Mouse (Mus musculus): Measurements from ENCODE around the gene Tdrd1. TPM values are rescaled to one million over a fixed set of nuclear protein-coding genes. Genes with fewer than 3 reads are reported as not detected.

The Tdrd1 gene
- total RNA-seq, 2 experiments from 2014 or later, result 0.84 to 0.85 TPM

DNA sequence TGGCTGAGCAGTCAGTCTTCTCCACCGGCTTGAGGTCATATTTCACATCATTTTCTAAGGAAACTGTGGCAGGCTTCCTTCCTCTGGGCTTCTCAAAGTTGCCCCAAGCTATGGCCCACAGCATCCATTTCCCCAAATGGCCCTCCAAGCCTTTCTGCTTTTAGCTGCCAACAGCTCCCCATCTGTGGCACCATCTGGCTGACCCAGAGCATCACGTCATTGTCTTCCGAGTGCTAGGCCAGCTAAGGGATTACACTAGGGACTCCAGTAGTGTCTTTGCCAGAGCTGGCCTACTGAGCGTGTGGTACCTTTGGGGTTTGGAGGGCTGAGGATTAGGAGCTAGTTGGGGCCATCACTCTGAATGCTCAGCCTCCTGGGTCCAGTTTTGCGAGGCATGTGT is 66.6 kb downstream of the Tdrd1 start:
- intact Hi-C loops (cut with DNase I), result no loop called here

DNA sequence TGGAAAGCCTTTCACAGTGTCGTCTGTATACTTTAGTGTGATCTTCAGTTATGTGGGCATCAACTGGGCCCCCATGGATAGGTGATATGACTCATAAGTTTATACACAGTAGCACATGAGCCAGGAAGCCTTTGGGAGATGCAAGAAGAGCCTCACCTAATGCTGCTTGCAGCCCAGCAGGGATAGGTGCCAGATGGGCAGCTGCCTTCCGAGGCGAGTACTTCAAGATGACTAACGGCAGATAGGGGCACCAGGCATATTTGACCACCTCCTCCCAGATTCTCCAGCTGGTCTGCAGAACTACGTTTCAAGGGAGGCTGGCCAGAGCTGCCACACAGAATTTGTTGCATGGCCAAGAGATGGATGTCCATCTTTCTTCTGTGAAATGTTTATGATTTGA is 67.3 kb downstream of the Tdrd1 start:
- no peak for DNase-seq (ENCODE audit: extremely low spot score in 1 of 2, low spot score in 2 of 2)
- intact Hi-C loops (cut with DNase I), result no loop called here

More for the DNA sequence above, 66.6 kb downstream of the Tdrd1 start:
- no peak for DNase-seq (ENCODE audit: extremely low spot score in 1 of 2, low spot score in 2 of 2)

DNA sequence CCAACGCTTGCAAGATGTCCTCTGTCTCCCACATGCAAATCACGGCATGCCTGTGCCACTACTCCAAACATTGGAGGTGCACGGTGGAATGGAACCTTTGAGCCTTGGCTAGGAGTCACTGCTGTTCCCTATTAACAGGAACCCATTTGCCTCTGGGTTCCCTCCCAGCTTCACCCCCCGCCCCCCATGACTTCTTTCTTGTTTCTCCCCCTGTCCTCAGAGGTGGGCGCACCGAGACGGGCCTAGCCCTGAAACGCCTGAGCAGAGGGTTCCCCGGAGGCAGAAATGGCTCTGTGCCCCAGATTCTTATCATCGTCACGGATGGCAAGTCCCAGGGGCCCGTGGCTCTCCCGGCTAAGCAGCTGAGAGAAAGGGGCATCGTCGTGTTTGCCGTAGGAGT is 71.6 kb downstream of the Tdrd1 start:
- intact Hi-C loops (cut with DNase I), result no loop called here
- DNase-seq (ENCODE audit: extremely low spot score in 1 of 2, low spot score in 2 of 2), result no peak

DNA sequence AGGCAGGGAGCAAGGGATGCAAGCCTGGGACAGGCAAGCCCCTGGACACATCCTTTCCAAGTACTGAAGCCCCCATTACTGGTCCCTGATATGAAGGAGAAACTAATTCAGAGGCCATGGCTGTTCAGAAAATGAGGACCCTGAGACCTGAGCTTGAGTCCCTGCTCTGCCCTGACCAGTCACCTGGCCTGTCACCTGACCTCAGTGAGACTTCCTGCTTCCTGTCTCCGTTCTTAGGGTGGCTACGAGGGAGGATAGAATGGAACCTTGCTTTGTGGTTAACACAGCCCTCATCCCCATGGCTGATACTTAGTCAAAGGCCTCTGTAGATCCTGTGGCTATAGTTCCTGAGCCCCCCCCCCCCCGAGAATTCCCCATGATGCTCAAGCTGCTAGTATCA is 78.1 kb downstream of the Tdrd1 start:
- intact Hi-C loops (cut with DNase I), result loop anchor here (10.0 kb wide), 1 partner anchor 479 kb away; no protein-coding TSS in a partner anchor
- no peak for DNase-seq (ENCODE audit: extremely low spot score in 1 of 2, low spot score in 2 of 2)

DNA sequence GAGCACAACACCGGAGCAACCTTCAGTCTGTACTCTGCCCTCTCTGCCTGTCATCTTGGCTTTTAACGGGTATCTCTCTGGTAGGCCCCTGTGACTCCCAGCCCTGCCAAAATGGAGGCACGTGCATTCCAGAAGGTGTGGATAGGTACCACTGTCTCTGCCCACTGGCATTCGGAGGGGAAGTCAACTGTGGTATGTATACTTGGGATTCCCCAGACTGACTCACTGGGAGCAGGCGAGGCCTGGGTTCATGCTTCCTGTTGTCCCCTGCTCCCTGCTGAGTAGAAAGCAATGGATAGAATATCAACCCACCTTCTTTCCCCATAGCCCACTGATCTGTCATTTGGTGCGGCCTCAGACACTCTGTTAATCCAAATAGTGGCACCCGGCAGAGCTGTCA is 79.4 kb downstream of the Tdrd1 start:
- DNase-seq (ENCODE audit: extremely low spot score in 1 of 2, low spot score in 2 of 2), result no peak
- intact Hi-C loops (cut with DNase I), result loop anchor here (5.0 to 10.0 kb wide), 2 partner anchors 83 to 481 kb away; partner anchors contain the start of gene Ccdc186

DNA sequence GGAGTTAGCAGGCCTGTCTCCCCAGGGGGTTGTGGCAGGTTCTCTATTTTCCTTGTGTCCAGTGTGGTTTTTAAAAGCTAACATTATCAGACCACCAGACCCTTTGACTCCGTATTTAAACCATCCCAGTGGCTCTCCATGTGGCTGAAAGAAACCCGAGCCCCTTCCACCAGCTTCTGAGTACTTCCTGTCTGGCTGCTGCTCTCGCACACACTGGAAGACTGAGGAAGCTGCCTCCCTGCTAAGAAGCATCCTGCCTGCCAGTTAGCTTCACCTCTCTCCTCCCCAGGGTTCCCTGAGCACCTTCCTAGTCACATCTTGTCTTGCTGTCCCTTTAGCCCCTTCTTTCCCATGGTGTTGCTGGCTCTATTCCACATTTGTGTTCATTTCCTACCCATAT is 81.8 kb downstream of the Tdrd1 start:
- intact Hi-C loops (cut with DNase I), result loop anchor here (5.0 to 10.0 kb wide), 2 partner anchors 86 to 483 kb away; partner anchors contain the start of gene Ccdc186
- no peak for DNase-seq (ENCODE audit: extremely low spot score in 1 of 2, low spot score in 2 of 2)

DNA sequence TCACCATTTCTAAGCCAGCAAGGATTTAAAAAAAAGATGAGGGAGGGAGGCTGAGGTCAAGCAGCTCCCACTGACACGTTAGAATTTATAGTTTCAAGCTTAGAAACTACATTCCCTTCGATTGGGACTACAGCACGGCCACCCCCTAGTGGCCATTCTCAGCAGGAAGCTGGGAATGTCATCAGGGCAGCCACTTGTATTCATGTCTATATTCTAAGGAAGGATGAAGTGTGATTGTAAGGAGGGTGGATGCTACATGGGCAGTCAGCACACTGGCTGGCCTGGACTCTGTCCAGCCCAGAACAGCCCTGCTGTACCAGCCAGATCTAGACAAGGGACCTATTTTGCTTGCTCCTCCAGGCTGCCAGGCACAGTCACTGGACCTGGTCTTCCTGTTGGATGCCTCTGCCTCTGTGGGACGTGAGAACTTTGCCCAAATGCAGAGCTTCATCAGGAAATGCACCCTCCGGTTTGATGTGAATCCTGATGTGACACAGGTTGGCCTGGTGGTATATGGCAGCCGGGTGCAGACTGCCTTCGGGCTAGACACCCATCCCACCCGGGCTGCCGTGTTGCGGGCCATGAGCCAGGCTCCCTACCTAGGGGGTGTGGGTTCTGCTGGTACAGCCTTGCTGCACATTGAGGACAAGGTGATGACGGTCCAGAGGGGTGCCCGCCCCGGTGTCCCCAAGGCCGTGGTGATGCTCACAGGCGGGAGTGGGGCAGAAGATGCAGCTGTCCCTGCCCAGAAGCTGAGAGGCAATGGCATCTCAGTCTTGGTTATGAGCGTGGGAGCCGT is 82.7 kb downstream of the Tdrd1 start:
- peak; percentile 25 to 55 for DNase-seq (ENCODE audit: extremely low spot score in 1 of 2, low spot score in 2 of 2)
- intact Hi-C loops (cut with DNase I), result loop anchor here (5.0 to 10.0 kb wide), 2 partner anchors 86 to 484 kb away; partner anchors contain the start of gene Ccdc186

DNA sequence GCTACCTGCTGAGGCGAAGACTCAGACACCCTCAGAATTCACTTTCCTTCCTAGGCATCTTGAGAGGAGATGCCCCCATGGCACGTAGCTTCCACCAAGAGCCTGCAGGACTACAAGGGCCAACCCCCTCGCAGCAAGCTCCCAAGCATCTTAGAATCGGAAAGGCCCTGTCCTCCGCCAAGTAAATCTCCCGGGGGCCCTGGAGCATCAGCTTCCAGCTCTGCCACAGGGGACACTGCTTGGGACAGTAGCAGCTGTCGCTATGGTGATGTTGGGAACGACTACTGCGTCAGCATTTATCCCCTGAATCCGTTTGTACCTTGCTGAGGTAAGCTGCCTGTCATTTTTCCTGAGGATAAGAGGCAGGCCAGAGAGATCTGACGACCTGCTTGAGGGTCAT is 84.6 kb downstream of the Tdrd1 start:
- intact Hi-C loops (cut with DNase I), result no loop called here

DNA sequence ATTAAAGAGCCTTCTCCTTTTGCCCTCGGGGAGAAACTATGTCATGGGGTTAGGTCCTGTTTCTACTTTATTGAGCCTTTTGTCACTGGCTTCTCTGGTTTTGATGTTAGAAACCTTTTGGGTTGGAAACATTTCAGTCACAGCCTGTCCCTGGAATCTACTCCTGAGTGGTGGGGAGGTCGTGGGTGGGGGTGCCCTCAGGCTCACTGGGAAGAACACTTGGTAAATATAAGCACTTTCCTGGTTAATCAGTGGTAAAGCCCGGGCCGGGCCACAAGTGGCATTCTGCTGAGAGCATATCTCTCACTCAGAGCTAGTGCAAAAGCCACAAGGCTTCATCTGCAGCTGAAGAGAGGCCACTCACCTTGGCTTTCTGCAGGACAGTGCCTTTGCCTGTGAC is 87.8 kb downstream of the Tdrd1 start:
- intact Hi-C loops (cut with DNase I), result no loop called here
- no peak for DNase-seq (ENCODE audit: extremely low spot score in 1 of 2, low spot score in 2 of 2)

More for the DNA sequence above, 84.6 kb downstream of the Tdrd1 start:
- DNase-seq (ENCODE audit: extremely low spot score in 1 of 2, low spot score in 2 of 2), result no peak

DNA sequence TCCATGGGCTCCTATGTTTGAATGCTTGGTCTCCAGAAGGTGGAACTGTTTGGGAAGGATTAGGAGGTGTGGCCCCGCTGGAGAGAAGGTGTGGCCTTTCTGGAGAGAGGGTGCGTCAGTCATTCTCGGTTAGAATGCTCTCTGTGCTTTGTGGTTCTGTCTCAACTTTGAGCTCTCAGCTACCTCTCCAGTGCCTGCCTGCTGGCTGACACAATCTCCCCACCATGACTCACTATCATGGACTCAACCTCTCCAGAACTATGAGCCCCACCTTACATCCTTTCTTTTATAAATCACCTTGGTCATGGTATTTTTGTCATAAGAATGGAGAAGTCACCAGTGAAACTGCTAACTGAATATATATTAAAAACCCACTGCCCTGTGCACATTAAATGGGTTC is 88.6 kb downstream of the Tdrd1 start:
- no peak for DNase-seq (ENCODE audit: extremely low spot score in 1 of 2, low spot score in 2 of 2)
- intact Hi-C loops (cut with DNase I), result no loop called here

DNA sequence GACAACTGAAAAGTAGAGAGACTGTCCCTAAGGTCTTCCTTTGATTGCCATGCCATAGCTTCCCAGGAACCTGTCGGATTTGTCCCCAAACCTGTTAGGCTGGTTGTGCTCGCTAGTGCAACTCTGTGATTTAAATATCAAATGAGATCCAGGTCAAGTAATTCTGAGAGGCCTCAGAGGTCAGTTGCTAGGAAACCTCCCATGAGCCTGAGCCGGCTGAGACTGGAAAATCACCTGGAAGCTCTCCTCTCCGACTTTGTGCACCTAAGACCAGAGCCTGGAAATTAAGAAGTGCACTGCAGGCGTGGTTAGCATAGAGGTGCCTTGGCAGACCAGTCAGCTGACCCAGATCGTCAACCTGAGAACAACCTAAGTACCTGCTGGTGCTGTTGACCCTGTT is 89.1 kb downstream of the Tdrd1 start:
- DNase-seq (ENCODE audit: extremely low spot score in 1 of 2, low spot score in 2 of 2), result no peak
- intact Hi-C loops (cut with DNase I), result no loop called here

Other genes with a start within 250 kb of the Tdrd1 start
- 10 to 100 TPM; 23.4 to 26.9 TPM for gene Adrb1, start 104.0 kb upstream of the Tdrd1 start, total RNA-seq (2021)
- 10 to 100 TPM; 39.0 to 44.1 TPM for gene Ccdc186, start 4.0 kb upstream of the Tdrd1 start, total RNA-seq (2021)
- gene Vwa2, start 48.0 kb downstream of the Tdrd1 start, total RNA-seq (2021), result under 1 TPM; 0.15 to 0.30 TPM
- 10 to 100 TPM; 13.2 to 14.5 TPM for gene Afap1l2, start 182.0 kb downstream of the Tdrd1 start, total RNA-seq (2021)